Mouse (Mus musculus): Measurements from ENCODE around the gene Elfn2. TPM values are rescaled to one million over a fixed set of nuclear protein-coding genes. Genes with fewer than 3 reads are reported as not detected.

The Elfn2 gene
- polyA plus RNA-seq, 1 experiment from 2014 or later, result 0.13 TPM

GRCm38 (mm10) chr15:78706630-78707029 lies 11.9 kb downstream of the Elfn2 start:
- no peak for TF ChIP-seq CTCF (IDR thresholded peaks at IDR 0.05; ENCODE audit: low read depth)
- 57% methylated on average over 3 of the region's 3 CpGs for WGBS
- DNase-seq (ENCODE audit: low spot score) (no peak), ATAC-seq (replicated peaks; ENCODE audit: low FRiP score, low read depth) (no peak)
- no peak overlapping the region for H3K4me3 ChIP-seq (replicated peaks; ENCODE audit: low read depth, low read length)
- no peaks in the 10 kb centered on the region for H3K4me1 ChIP-seq (replicated peaks; ENCODE audit: insufficient read depth, low read length)
- no peak overlapping the region for H3K27ac ChIP-seq
- H3K4me2 ChIP-seq (ENCODE audit: low read length), result no peak overlapping the region
- no peak overlapping the region for H3K9ac ChIP-seq (ENCODE audit: low read depth, low read length)
- H3K36me3 ChIP-seq (ENCODE audit: insufficient read depth, low read length), result no peaks in the 10 kb centered on the region
- no peaks in the 10 kb centered on the region for H3K9me3 ChIP-seq (replicated peaks; ENCODE audit: low read length)
- peaks cover 11% of the 10 kb centered on the region for H3K27me3 ChIP-seq (ENCODE audit: insufficient read depth, low read length)

GRCm38 (mm10) chr15:78704824-78705223 lies 13.7 kb downstream of the Elfn2 start:
- Histone ChIP-seq H3K4me2 (ENCODE audit: low read length) (no peak overlapping the region), H3K27ac (no peak overlapping the region), H3K4me1 (replicated peaks; ENCODE audit: insufficient read depth, low read length) (no peaks in the 10 kb centered on the region), H3K27me3 (ENCODE audit: insufficient read depth, low read length) (no peaks in the 10 kb centered on the region), H3K36me3 (ENCODE audit: insufficient read depth, low read length) (no peaks in the 10 kb centered on the region), H3K9ac (ENCODE audit: low read depth, low read length) (no peak overlapping the region), H3K9me3 (replicated peaks; ENCODE audit: low read length) (no peaks in the 10 kb centered on the region), H3K4me3 (replicated peaks; ENCODE audit: low read depth, low read length) (no peak overlapping the region)
- ATAC-seq (replicated peaks; ENCODE audit: low FRiP score, low read depth) (no peak), DNase-seq (ENCODE audit: low spot score) (no peak)
- no peak for TF ChIP-seq CTCF (IDR thresholded peaks at IDR 0.05; ENCODE audit: low read depth)
- WGBS, result 61% methylated on average over 4 of the region's 4 CpGs

- no peak for DNase-seq (ENCODE audit: low spot score)
- Histone ChIP-seq H3K9ac (ENCODE audit: low read depth, low read length) (no peak overlapping the region), H3K4me1 (replicated peaks; ENCODE audit: insufficient read depth, low read length) (no peaks in the 10 kb centered on the region), H3K4me2 (ENCODE audit: low read length) (no peak overlapping the region), H3K4me3 (replicated peaks; ENCODE audit: low read depth, low read length) (no peak overlapping the region), H3K36me3 (ENCODE audit: insufficient read depth, low read length) (no peaks in the 10 kb centered on the region), H3K9me3 (replicated peaks; ENCODE audit: low read length) (no peaks in the 10 kb centered on the region), H3K27me3 (ENCODE audit: insufficient read depth, low read length) (no peaks in the 10 kb centered on the region), H3K27ac (no peak overlapping the region)
- TF ChIP-seq CTCF (IDR thresholded peaks at IDR 0.05; ENCODE audit: low read depth), result no peak
- ATAC-seq (replicated peaks; ENCODE audit: low FRiP score, low read depth), result no peak
- WGBS, result 65% methylated on average over 3 of the region's 3 CpGs
These were observed 14.6 kb downstream of the Elfn2 start for GRCm38 (mm10) chr15:78704007-78704406.

GRCm38 (mm10) chr15:78700420-78700819 lies 18.2 kb downstream of the Elfn2 start:
- Histone ChIP-seq H3K27ac (no peak overlapping the region), H3K4me3 (replicated peaks; ENCODE audit: low read depth, low read length) (no peak overlapping the region), H3K9me3 (replicated peaks; ENCODE audit: low read length) (no peaks in the 10 kb centered on the region), H3K4me2 (ENCODE audit: low read length) (no peak overlapping the region), H3K36me3 (ENCODE audit: insufficient read depth, low read length) (no peaks in the 10 kb centered on the region), H3K27me3 (ENCODE audit: insufficient read depth, low read length) (0 out of 2 replicates have a peak, but pooled peaks cover 5% of the 10 kb centered on the region), H3K9ac (ENCODE audit: low read depth, low read length) (no peak overlapping the region), H3K4me1 (replicated peaks; ENCODE audit: insufficient read depth, low read length) (no peaks in the 10 kb centered on the region)
- WGBS, result 73% methylated on average over 2 of the region's 2 CpGs
- no peak for TF ChIP-seq CTCF (IDR thresholded peaks at IDR 0.05; ENCODE audit: low read depth)
- ATAC-seq (replicated peaks; ENCODE audit: low FRiP score, low read depth) (no peak), DNase-seq (ENCODE audit: low spot score) (no peak)

GRCm38 (mm10) chr15:78699513-78699912 lies 19.1 kb downstream of the Elfn2 start:
- H3K4me3 ChIP-seq (replicated peaks; ENCODE audit: low read depth, low read length), result no peak overlapping the region
- no peak for ATAC-seq (replicated peaks; ENCODE audit: low FRiP score, low read depth)
- no peaks in the 10 kb centered on the region for H3K4me1 ChIP-seq (replicated peaks; ENCODE audit: insufficient read depth, low read length)
- 43% methylated on average over 3 of the region's 3 CpGs for WGBS
- H3K9ac ChIP-seq (ENCODE audit: low read depth, low read length), result no peak overlapping the region
- H3K4me2 ChIP-seq (ENCODE audit: low read length), result no peak overlapping the region
- no peaks in the 10 kb centered on the region for H3K9me3 ChIP-seq (replicated peaks; ENCODE audit: low read length)
- no peak for DNase-seq (ENCODE audit: low spot score)
- 0 out of 2 replicates have a peak, but pooled peaks cover 5% of the 10 kb centered on the region for H3K27me3 ChIP-seq (ENCODE audit: insufficient read depth, low read length)
- H3K27ac ChIP-seq, result no peak overlapping the region
- H3K36me3 ChIP-seq (ENCODE audit: insufficient read depth, low read length), result no peaks in the 10 kb centered on the region
- TF ChIP-seq CTCF (IDR thresholded peaks at IDR 0.05; ENCODE audit: low read depth), result no peak

GRCm38 (mm10) chr15:78698491-78699135 lies 20.0 kb downstream of the Elfn2 start:
- DNase-seq (ENCODE audit: low spot score) (no peak), ATAC-seq (replicated peaks; ENCODE audit: low FRiP score, low read depth) (no peak)
- no peak for TF ChIP-seq CTCF (IDR thresholded peaks at IDR 0.05; ENCODE audit: low read depth)
- H3K27me3 ChIP-seq (ENCODE audit: insufficient read depth, low read length), result 0 out of 2 replicates have a peak, but pooled peaks cover 5% of the 10 kb centered on the region
- H3K9ac ChIP-seq (ENCODE audit: low read depth, low read length), result no peak overlapping the region
- 76% methylated on average over 13 of the region's 13 CpGs for WGBS
- H3K4me2 ChIP-seq (ENCODE audit: low read length), result no peak overlapping the region
- no peaks in the 10 kb centered on the region for H3K4me1 ChIP-seq (replicated peaks; ENCODE audit: insufficient read depth, low read length)
- H3K9me3 ChIP-seq (replicated peaks; ENCODE audit: low read length), result no peaks in the 10 kb centered on the region
- no peak overlapping the region for H3K27ac ChIP-seq
- no peaks in the 10 kb centered on the region for H3K36me3 ChIP-seq (ENCODE audit: insufficient read depth, low read length)
- no peak overlapping the region for H3K4me3 ChIP-seq (replicated peaks; ENCODE audit: low read depth, low read length)

- TF ChIP-seq CTCF (IDR thresholded peaks at IDR 0.05; ENCODE audit: low read depth), result no peak
- H3K4me3 ChIP-seq (replicated peaks; ENCODE audit: low read depth, low read length), result no peak overlapping the region
- no peak overlapping the region for H3K4me2 ChIP-seq (ENCODE audit: low read length)
- no peaks in the 10 kb centered on the region for H3K4me1 ChIP-seq (replicated peaks; ENCODE audit: insufficient read depth, low read length)
- ATAC-seq (replicated peaks; ENCODE audit: low FRiP score, low read depth), result no peak
- 32% methylated on average over 5 of the region's 5 CpGs for WGBS
- no peaks in the 10 kb centered on the region for H3K9me3 ChIP-seq (replicated peaks; ENCODE audit: low read length)
- DNase-seq (ENCODE audit: low spot score), result no peak
- no peaks in the 10 kb centered on the region for H3K36me3 ChIP-seq (ENCODE audit: insufficient read depth, low read length)
- H3K9ac ChIP-seq (ENCODE audit: low read depth, low read length), result no peak overlapping the region
- 0 out of 2 replicates have a peak, but pooled peaks cover 5% of the 10 kb centered on the region for H3K27me3 ChIP-seq (ENCODE audit: insufficient read depth, low read length)
- no peak overlapping the region for H3K27ac ChIP-seq
These were observed 20.5 kb downstream of the Elfn2 start for GRCm38 (mm10) chr15:78698084-78698483.
